Mouse (Mus musculus): ENCODE measurements around the gene Dusp22. TPM values are rescaled to one million over a fixed set of nuclear protein-coding genes. Genes with fewer than 3 reads are reported as not detected.

Gene Dusp22
- polyA plus RNA-seq, 1 experiment from 2014 or later: 23.4 TPM

DNA sequence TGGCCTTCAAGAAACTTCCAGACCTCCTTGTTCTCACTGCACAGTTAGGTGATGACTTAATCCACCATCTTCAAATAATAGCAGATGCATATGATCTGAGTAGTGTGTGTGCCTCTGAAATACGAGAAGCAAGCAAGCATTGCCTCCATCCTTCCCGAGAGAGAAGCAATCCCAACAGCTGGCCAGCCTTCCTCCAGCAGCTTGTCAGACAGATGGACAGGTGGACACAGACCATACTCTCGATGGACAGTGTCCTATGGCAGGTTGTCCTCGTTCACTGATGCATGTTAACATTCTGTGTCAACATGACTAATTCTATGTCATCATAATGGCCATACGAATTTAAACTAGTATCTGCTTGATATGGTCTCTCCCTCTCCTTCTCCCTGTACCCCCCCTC lies 63.5 kb downstream of the Dusp22 start:
- Histone ChIP-seq H3K4me1 (peaks cover 13% of the 10 kb centered on the region), H3K27ac (no peak overlapping the region), H3K9ac (no peak overlapping the region), H3K4me3 (no peak overlapping the region), H3K4me2 (no peak overlapping the region), H3K9me3 (no peaks in the 10 kb centered on the region), H3K36me3 (no peaks in the 10 kb centered on the region), H3K27me3 (no peaks in the 10 kb centered on the region)
- WGBS: 48% methylated on average over 5 of the region's 5 CpGs
- no peak for ATAC-seq (ENCODE audit: insufficient number of reproducible peaks, insufficient read depth, low FRiP score, low TSS enrichment, low read depth)

DNA sequence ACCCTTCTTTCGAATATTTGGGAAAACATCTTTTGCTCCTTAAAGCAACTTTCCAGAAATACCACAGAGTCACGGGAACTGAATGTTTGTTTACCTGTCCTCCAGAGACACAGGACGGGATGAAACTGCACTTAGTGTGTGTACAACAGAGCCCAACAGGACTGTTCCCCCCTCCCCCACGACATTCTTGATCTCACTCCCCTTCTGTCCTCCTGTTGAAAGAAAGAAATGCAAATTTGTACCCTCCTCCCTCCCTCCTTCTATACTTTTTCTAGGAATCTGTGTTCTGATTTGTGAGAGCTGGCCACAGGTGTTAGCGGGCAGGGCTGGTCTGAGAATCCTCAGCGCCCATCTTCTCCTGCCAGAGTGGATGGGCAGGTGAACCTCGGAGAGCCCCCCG lies 64.1 kb downstream of the Dusp22 start:
- no peak overlapping the region for H3K27ac ChIP-seq
- no peak overlapping the region for H3K4me3 ChIP-seq
- no peaks in the 10 kb centered on the region for H3K27me3 ChIP-seq
- no peaks in the 10 kb centered on the region for H3K36me3 ChIP-seq
- no peak for ATAC-seq (ENCODE audit: insufficient number of reproducible peaks, insufficient read depth, low FRiP score, low TSS enrichment, low read depth)
- H3K4me1 ChIP-seq: peaks cover 13% of the 10 kb centered on the region
- no peaks in the 10 kb centered on the region for H3K9me3 ChIP-seq
- WGBS: 61% methylated on average over 8 of the region's 8 CpGs
- H3K4me2 ChIP-seq: no peak overlapping the region
- H3K9ac ChIP-seq: no peak overlapping the region

DNA sequence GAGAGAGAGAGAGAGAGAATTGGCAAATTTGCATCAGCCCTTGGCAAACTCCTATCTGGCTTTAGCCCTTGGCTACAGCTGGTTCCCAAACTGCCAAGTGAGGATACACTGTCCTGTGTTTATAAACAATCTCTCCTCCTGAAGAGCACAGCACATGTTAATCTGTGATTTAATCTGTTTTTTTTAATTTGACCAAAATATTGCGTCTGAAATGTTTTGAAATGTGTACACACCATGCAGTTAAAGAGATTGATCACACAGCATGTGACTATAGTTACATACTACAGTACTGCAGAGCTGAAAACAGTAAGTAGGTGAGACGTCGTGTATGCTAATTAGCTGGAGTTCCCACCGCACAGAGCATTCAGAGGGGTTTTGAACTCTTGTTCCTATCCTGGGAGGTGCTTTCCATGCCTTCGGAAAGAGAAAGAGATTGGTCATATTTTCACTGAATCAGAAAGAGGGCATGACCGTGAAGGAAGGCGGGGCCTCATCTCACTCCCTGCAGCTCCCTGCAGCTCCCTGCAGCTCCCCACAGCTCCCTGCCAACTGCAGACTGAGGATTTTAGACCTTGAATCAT lies 65.0 kb downstream of the Dusp22 start:
- H3K4me2 ChIP-seq: peak overlapping the region; percentile 29
- 0 out of 2 replicates have a peak overlapping the region, but pooled peaks have one; percentile 2 for H3K9ac ChIP-seq
- H3K27me3 ChIP-seq: no peaks in the 10 kb centered on the region
- no peaks in the 10 kb centered on the region for H3K9me3 ChIP-seq
- no peaks in the 10 kb centered on the region for H3K36me3 ChIP-seq
- H3K4me1 ChIP-seq: peaks cover 13% of the 10 kb centered on the region
- WGBS: 24% methylated on average over 7 of the region's 7 CpGs
- no peak overlapping the region for H3K4me3 ChIP-seq
- H3K27ac ChIP-seq: no peak overlapping the region
- ATAC-seq (ENCODE audit: insufficient number of reproducible peaks, insufficient read depth, low FRiP score, low TSS enrichment, low read depth): no peak

DNA sequence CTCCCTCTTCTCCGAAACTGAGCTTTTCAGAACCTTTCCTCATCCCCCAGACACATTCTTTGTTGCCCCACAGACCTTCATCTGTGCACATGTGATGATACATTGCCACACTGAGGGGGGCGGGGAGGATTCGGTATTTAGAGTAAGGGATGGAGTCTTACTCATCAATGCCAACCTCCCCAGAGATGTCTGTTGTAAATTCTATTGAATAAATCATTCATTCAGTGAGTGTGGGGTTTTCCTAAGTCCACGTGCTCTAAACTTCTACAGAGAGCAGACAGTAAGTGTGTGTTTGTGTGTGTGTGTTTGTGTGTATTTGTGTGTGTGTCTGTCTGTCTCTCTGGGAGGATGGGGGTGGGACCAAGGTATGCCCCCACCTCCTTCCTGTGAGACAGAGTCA lies 67.1 kb downstream of the Dusp22 start:
- peaks cover 13% of the 10 kb centered on the region for H3K4me1 ChIP-seq
- H3K9ac ChIP-seq: no peak overlapping the region
- no peak for ATAC-seq (ENCODE audit: insufficient number of reproducible peaks, insufficient read depth, low FRiP score, low TSS enrichment, low read depth)
- no peaks in the 10 kb centered on the region for H3K9me3 ChIP-seq
- no peak overlapping the region for H3K4me3 ChIP-seq
- no peaks in the 10 kb centered on the region for H3K27me3 ChIP-seq
- 81% methylated on average over 4 of the region's 4 CpGs for WGBS
- H3K27ac ChIP-seq: no peak overlapping the region
- H3K4me2 ChIP-seq: no peak overlapping the region
- H3K36me3 ChIP-seq: no peaks in the 10 kb centered on the region

DNA sequence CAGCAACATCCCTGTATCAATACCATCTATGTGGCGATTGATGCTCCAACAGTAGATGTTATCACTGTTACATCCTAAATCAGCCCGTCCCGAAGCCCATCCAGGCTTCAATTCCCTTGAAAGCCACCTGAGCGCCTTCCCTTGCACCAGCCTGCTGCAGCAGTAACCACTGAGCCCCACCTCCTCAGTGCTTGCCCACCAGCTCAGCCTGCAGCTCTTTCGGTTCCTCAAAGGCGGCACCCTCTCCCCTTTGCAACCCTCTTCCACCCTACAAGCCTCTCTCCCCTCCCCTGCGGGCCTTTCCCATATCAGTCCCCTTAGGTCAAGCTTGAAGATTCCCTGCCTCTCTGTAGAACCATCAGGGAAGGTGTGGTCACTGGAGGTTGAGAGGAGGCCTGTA lies 68.4 kb downstream of the Dusp22 start:
- Histone ChIP-seq H3K4me3 (no peak overlapping the region), H3K36me3 (no peaks in the 10 kb centered on the region), H3K27ac (no peak overlapping the region), H3K4me1 (peaks cover 8% of the 10 kb centered on the region), H3K9ac (no peak overlapping the region), H3K4me2 (no peak overlapping the region), H3K27me3 (no peaks in the 10 kb centered on the region), H3K9me3 (no peaks in the 10 kb centered on the region)
- ATAC-seq (ENCODE audit: insufficient number of reproducible peaks, insufficient read depth, low FRiP score, low TSS enrichment, low read depth): no peak
- WGBS: 93% methylated on average over 7 of the region's 7 CpGs

DNA sequence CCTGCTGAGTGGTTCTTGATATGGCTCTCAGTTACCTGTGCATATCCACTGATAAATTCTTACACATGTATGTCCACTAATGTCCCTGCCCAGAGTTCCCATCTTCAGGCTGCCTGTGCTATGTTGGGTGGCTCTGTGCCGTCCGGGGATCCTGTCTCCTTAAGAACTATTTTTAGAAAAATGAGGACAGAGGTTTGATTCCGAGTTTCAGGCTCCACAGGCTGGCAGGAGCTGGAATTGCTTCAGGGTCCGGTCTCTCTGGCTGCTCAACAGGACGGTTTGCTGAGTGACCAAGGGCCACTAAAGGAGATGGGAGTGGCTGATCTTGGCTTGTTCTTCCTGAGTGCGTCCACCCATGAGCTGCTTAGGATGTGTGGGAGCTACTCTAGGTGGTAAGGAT lies 69.4 kb downstream of the Dusp22 start:
- no peaks in the 10 kb centered on the region for H3K9me3 ChIP-seq
- H3K4me3 ChIP-seq: no peak overlapping the region
- H3K4me1 ChIP-seq: peaks cover 8% of the 10 kb centered on the region
- WGBS: 41% methylated on average over 6 of the region's 6 CpGs
- no peak overlapping the region for H3K4me2 ChIP-seq
- no peaks in the 10 kb centered on the region for H3K36me3 ChIP-seq
- H3K9ac ChIP-seq: no peak overlapping the region
- no peak for ATAC-seq (ENCODE audit: insufficient number of reproducible peaks, insufficient read depth, low FRiP score, low TSS enrichment, low read depth)
- H3K27ac ChIP-seq: no peak overlapping the region
- H3K27me3 ChIP-seq: no peaks in the 10 kb centered on the region

DNA sequence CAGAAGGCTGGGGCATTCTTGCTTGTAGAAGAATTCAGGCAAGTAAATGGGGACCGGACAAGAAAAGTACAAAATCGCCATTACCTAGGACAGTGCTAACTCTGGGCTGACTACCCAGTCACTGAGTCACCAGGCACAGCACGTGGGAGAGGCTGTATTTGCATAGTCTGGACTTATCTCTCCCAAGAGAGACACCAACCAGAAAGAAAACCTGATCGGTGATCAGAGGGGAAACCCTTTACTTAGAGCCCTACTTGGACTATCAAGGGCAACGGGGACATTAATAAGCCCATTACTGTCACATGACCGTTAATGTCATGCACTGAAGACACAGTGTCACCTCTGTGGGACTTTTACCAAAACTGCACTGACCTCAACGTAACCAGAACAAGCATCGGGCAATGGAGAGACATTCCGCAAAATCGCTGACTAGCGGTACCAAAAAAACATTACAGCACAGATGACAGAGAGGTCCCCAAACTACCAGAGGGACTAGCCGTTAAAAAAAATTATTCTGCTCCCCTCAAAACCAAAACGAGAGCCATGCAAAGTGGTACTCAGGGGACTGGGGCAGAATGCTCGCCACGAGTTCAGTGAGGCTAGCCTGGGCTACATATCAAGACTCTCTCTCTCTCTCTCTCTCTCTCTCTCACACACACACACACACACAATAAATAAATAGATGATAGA lies 70.5 kb downstream of the Dusp22 start:
- ATAC-seq (ENCODE audit: insufficient number of reproducible peaks, insufficient read depth, low FRiP score, low TSS enrichment, low read depth): no peak
- Histone ChIP-seq H3K9ac (no peak overlapping the region), H3K4me3 (no peak overlapping the region), H3K4me2 (no peak overlapping the region), H3K27me3 (no peaks in the 10 kb centered on the region), H3K4me1 (peaks cover under 1% of the 10 kb centered on the region), H3K27ac (no peak overlapping the region), H3K36me3 (no peaks in the 10 kb centered on the region), H3K9me3 (no peaks in the 10 kb centered on the region)
- 85% methylated on average over 15 of the region's 15 CpGs for WGBS

DNA sequence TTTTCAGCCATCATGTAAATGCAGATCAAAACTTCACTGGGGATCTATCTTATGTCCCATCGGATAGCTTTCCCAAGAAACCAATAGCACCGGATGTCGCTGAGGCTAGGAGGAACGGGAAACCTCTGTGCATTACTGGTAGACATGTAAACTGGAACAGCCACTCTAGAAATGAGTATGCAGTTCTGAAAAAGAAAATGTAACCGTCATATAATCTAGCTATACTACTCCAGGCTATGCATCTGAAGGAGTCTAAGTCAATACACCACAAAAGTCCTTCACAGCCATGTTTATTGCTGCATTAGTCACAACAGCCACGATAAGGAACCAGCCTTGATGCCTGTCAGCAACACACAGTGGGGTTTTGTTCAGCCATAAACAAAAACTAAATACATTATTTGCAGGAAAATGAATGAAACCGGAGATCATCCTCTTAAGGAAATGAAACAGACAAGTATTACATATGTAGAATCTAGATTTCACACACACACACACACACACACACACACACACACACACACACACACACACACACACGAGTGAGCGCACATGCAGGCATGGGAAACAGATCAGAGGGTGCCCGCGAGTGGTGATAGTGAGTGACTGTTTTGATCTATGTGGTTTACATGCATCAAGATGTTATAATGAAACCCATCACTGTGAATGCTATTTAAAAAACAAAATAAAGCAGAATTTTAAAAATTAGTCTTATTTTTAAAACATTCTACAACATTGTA lies 73.1 kb downstream of the Dusp22 start:
- Histone ChIP-seq H3K4me2 (no peak overlapping the region), H3K9me3 (no peaks in the 10 kb centered on the region), H3K27me3 (no peaks in the 10 kb centered on the region), H3K4me3 (no peak overlapping the region), H3K27ac (no peak overlapping the region), H3K4me1 (no peaks in the 10 kb centered on the region), H3K9ac (no peak overlapping the region), H3K36me3 (no peaks in the 10 kb centered on the region)
- 83% methylated on average over 11 of the region's 11 CpGs for WGBS
- no peak for ATAC-seq (ENCODE audit: insufficient number of reproducible peaks, insufficient read depth, low FRiP score, low TSS enrichment, low read depth)

DNA sequence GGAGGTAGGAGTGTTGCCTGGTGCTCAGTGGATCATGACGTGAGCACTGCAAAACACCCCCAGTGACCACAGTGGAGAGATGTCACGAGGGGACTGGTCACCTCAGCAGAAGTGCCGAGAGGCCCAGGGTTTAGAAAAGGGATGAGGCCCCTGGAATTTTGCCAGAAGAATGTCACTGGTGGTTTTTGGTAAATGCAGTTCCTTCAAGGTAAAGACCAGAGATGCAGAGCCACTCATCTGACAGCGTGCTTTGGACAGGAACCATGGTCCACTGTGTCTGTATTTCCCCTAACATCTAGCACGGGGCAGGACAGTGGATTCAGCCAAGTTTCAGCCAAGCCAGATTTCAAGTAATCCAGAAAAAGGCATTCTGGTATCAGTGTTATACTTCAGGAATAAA lies 76.9 kb downstream of the Dusp22 start:
- 80% methylated on average over 5 of the region's 5 CpGs for WGBS
- ATAC-seq (ENCODE audit: insufficient number of reproducible peaks, insufficient read depth, low FRiP score, low TSS enrichment, low read depth): no peak

DNA sequence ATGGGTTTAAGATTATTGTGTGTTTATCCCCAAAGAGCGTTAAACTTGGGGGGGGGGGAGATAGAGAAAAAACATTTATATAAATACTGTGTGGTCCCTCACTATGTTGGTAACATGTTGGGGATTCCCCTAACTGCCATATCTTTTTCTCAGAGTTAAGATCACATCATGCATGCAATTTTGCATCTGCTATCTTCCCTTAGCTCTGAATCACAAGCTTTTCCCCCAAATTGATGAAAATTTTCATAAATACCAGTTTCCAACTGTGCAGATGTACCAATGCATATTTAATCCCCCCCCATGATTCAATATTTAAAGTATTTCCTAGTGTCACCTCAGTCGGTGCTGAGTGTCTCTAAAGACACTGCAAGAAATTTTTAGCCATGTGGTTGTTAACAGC lies 77.5 kb downstream of the Dusp22 start:
- 90% methylated on average over 2 of the region's 2 CpGs for WGBS
- H3K27ac ChIP-seq: no peak overlapping the region
- no peak for ATAC-seq (ENCODE audit: insufficient number of reproducible peaks, insufficient read depth, low FRiP score, low TSS enrichment, low read depth)
- no peak overlapping the region for H3K4me2 ChIP-seq
- H3K9me3 ChIP-seq: no peaks in the 10 kb centered on the region
- H3K9ac ChIP-seq: no peak overlapping the region
- no peaks in the 10 kb centered on the region for H3K27me3 ChIP-seq
- no peaks in the 10 kb centered on the region for H3K36me3 ChIP-seq
- no peak overlapping the region for H3K4me3 ChIP-seq
- H3K4me1 ChIP-seq: no peaks in the 10 kb centered on the region

More for the DNA sequence above, 76.9 kb downstream of the Dusp22 start:
- H3K9me3 ChIP-seq: no peaks in the 10 kb centered on the region
- H3K27ac ChIP-seq: no peak overlapping the region
- no peaks in the 10 kb centered on the region for H3K4me1 ChIP-seq
- no peaks in the 10 kb centered on the region for H3K27me3 ChIP-seq
- no peak overlapping the region for H3K4me3 ChIP-seq
- H3K9ac ChIP-seq: no peak overlapping the region
- no peaks in the 10 kb centered on the region for H3K36me3 ChIP-seq
- H3K4me2 ChIP-seq: no peak overlapping the region

DNA sequence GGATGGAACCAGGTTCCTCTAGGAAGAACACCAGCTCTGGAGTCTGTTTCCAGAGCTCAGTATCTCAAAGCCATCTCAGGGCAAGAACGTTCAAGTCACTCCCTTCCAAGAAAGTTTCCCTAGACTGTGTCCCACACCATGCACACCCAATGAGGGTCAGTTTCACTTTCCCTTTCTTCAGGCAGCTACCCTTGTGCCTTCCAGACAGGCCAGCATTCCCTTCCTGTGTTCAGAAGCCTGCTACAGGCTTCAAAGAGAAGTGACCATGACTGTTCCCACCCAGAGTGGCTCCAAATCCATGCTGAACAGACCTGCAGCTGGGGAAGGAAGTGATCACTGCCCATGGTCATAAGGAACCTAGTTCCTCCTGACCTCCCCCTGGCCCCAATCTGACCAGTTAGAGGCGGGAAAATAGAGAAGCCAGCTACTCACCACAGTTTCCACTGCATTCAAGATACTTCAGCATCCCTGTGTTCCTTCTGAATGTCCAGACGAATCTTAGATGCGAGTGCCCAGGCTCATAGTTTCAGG lies 78.6 kb downstream of the Dusp22 start:
- H3K4me3 ChIP-seq: no peak overlapping the region

DNA sequence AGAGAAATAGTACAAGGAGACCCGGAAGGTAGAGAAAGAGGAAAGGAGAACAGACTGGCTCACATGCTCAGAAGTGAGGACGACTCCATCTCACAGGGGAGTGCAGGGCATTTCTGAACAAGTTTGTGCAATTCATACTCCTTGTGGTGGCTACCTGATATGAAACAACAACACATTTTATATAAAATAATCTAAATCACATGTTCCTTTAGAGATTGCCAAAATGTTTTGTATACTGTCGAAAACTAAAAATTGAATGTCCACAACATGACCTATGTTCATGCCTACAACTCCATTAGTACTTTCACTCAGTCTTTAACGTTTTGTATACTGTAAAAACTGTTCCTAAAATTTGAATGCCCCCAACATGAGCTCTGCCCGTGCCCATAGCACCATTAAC lies 81.4 kb downstream of the Dusp22 start:
- Histone ChIP-seq H3K27me3 (peaks cover 5% of the 10 kb centered on the region), H3K4me3 (no peak overlapping the region), H3K4me1 (no peaks in the 10 kb centered on the region), H3K9me3 (no peaks in the 10 kb centered on the region), H3K27ac (no peak overlapping the region), H3K4me2 (no peak overlapping the region), H3K36me3 (no peaks in the 10 kb centered on the region), H3K9ac (no peak overlapping the region)
- 78% methylated on average over 5 of the region's 5 CpGs for whole genome bisulfite sequencing
- ATAC-seq (ENCODE audit: insufficient number of reproducible peaks, insufficient read depth, low FRiP score, low TSS enrichment, low read depth): no peak

More for the DNA sequence above, 78.6 kb downstream of the Dusp22 start:
- Histone ChIP-seq H3K27ac (no peak overlapping the region), H3K4me1 (no peaks in the 10 kb centered on the region), H3K4me2 (no peak overlapping the region), H3K9ac (no peak overlapping the region), H3K36me3 (no peaks in the 10 kb centered on the region), H3K27me3 (no peaks in the 10 kb centered on the region), H3K9me3 (no peaks in the 10 kb centered on the region)
- 85% methylated on average over 4 of the region's 4 CpGs for WGBS
- ATAC-seq (ENCODE audit: insufficient number of reproducible peaks, insufficient read depth, low FRiP score, low TSS enrichment, low read depth): no peak

Measured in embryonic facial prominence, embryonic 13.5 days (tissue).